Mouse (Mus musculus): ENCODE results near the gene Zranb1. TPM values are rescaled to one million over a fixed set of nuclear protein-coding genes. Genes with fewer than 3 reads are reported as not detected.

Gene Zranb1
- total RNA-seq, 4 experiments from 2014 or later = 42.1 to 46.7 (median 44.4) TPM

GRCm38 (mm10) chr7:133035901-133036300, 105.0 kb downstream of the Zranb1 start:
- DNase-seq (ENCODE audit: low spot score in 2 of 2) = no peak

Other genes with a start within 250 kb of the Zranb1 start
- gene Fam53b, start 117.3 kb upstream of the Zranb1 start, total RNA-seq (2022) = 10 to 100 TPM; 48.8 to 61.1 (median 54.6) TPM
- 10 to 100 TPM; 29.3 to 36.5 (median 35.4) TPM for gene Eef1akmt2, start 78.5 kb upstream of the Zranb1 start, total RNA-seq (2022)
- gene Abraxas2, start 71.9 kb upstream of the Zranb1 start, total RNA-seq (2022) = 10 to 100 TPM; 27.3 to 32.3 (median 29.8) TPM
- 10 to 100 TPM; 60.7 to 72.9 (median 65.8) TPM for gene Fgfr2, start 192.2 kb downstream of the Zranb1 start, total RNA-seq (2022)
- gene Ctbp2, start 193.2 kb downstream of the Zranb1 start, total RNA-seq (2022) = 10 to 100 TPM; 51.6 to 59.4 (median 55.8) TPM

Measured in layer of hippocampus, adult 8-10 months (tissue).